Mouse (Mus musculus) left cerebral cortex, adult 2 months (tissue): ENCODE measurements around the gene Btbd35f18. TPM values are rescaled to one million over a fixed set of nuclear protein-coding genes. Genes with fewer than 3 reads are reported as not detected.
"Not testable (repeated sequence)": the region's sequence is repeated elsewhere in the genome, so short reads cannot be mapped to it uniquely, and the experiment has no call there.

Source experiments
- DNase-seq, 2 experiments: peaks; one replicate each; pipeline ENCODE4 v3.0.0; 2021 to 2022; ENCODE audit warnings: low spot score in 2 of 2, mixed read lengths in 1 of 2; ENCODE audit errors: extremely low spot score in 1 of 2
- H3K27ac ChIP-seq: fragments of 200-600 bp; 2 replicates; pipeline ENCODE4 v1.8.1; 2022
- H3K4me3 ChIP-seq: fragments of 200-600 bp; 2 replicates; pipeline ENCODE4 v1.8.1; 2022
- intact Hi-C: fragments of 180-260 bp; cut with DNase I; formaldehyde crosslinking; loops from one replicate; pipeline ENCODE4 v1.15.1; 2025
- long read RNA-seq, 2 experiments: library from polyadenylated mRNA; stranded (forward); transcript quantifications; one replicate each; pipeline ENCODE4 v2.0.0; 2021; ENCODE audit warnings: borderline mapping rate in 2 of 2
- total RNA-seq, 2 experiments: library from RNA; stranded (reverse); gene quantifications; 2 replicates each; pipeline ENCODE4 v1.2.3; 2021

Gene Btbd35f18
- not detected for total RNA-seq
- long read RNA-seq, experiment 1, result 0 reads
- long read RNA-seq, experiment 2, result 0 reads

DNA sequence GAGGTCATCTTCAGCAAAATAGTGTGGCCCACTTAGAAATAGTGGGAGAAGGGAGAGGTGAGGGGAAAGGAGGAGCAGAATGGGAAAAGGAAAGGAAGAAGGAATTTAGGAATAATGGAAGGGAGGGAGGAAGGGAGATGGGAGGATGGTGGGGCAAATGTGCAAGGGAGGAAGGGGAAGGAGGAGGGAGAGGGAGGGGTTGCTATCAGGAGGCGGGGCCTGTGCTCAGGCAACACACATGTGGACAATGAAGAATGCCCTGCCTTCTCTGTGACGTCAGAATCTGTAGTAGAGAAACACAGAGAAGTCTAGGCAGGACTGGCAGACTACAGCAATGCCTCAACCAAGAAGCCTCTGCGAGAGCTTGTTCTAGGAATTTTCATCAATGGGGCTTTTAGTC is at the start of gene Btbd35f18:
Btbd35f18 (plus strand) TSS at position 301 of the 400 bp plus-strand sequence.
- DNase-seq, H3K27ac ChIP-seq, H3K4me3 ChIP-seq, intact Hi-C loops: not testable (repeated sequence)

Other genes starting within 250 kb of the Btbd35f18 start
- not detected for gene Btbd35f10, start 52.7 kb downstream of the Btbd35f18 start, total RNA-seq